Mouse (Mus musculus) kidney, adult 2 months (tissue): Measurements from ENCODE around the gene Xpnpep2. TPM values are rescaled to one million over a fixed set of nuclear protein-coding genes. Genes with fewer than 3 reads are reported as not detected.

Experiments used
- DNase-seq: peaks from one replicate; pipeline ENCODE4 v3.0.0; 2021
- H3K27ac ChIP-seq: fragments of 200-500 bp; 2 replicates; pipeline ENCODE4 v1.5.1; 2012; ENCODE audit warnings: low read depth, low read length, control low read depth, inconsistent platforms; ENCODE audit not compliant: insufficient read depth
- H3K27me3 ChIP-seq: fragments of 200-500 bp; replicated peaks from 2 replicates; pipeline ENCODE4 v1.6.1; 2012; ENCODE audit warnings: mild to moderate bottlenecking, moderate library complexity, low read length, inconsistent platforms; ENCODE audit not compliant: control insufficient read depth, insufficient read depth
- H3K36me3 ChIP-seq: fragments of 200-500 bp; 2 replicates; pipeline ENCODE4 v1.6.1; 2012; ENCODE audit warnings: mild to moderate bottlenecking, moderate library complexity, low read length, inconsistent platforms; ENCODE audit not compliant: control insufficient read depth, insufficient read depth
- H3K4me1 ChIP-seq: fragments of 200-500 bp; 2 replicates; pipeline ENCODE4 v1.6.1; 2011; ENCODE audit warnings: low read length; ENCODE audit not compliant: control insufficient read depth, insufficient read depth
- H3K4me3 ChIP-seq: fragments of 200-500 bp; 2 replicates; pipeline ENCODE4 v1.5.1; 2011; ENCODE audit warnings: mild to moderate bottlenecking, low read depth, low read length, control low read depth; ENCODE audit not compliant: insufficient read depth
- CTCF ChIP-seq: fragments of 200-500 bp; conservative IDR thresholded peaks from 2 replicates; pipeline ENCODE4 v1.5.1; 2011; ENCODE audit warnings: low read depth, mild to moderate bottlenecking, control low read depth, low read length, moderate library complexity, mixed read lengths; ENCODE audit not compliant: insufficient read depth, insufficient read length
- POLR2A ChIP-seq: fragments of 200-500 bp; IDR thresholded peaks from one replicate; pipeline ENCODE4 v1.6.1; 2011; ENCODE audit warnings: low read depth, low read length, control low read depth
- WGBS: fragments of 180-500 bp; shearing (Covaris S2); methylation state at CpG from one replicate; pipeline ENCODE4 v1.1.7; 2018; 5-methylcytosine and 5-hydroxymethylcytosine counted together
- polyA plus RNA-seq: library from polyadenylated mRNA; depleted of rRNA; stranded (reverse); fragments of >200 nt; gene quantifications from 2 replicates; pipeline ENCODE4 v1.2.3, GENCODE M21; 2012; rRNA removed

Xpnpep2 gene
- polyA plus RNA-seq = 25.8 and 32.5 TPM in 2 replicates

GRCm38 (mm10) chrX:48108394-48109315 lies at the start of gene Xpnpep2:
Xpnpep2 (plus strand) TSS chrX:48108725.
- 39% methylated on average over 6 of the region's 6 CpGs for WGBS
- Histone ChIP-seq H3K4me1 (0 out of 2 replicates have a peak, but pooled peaks cover 4% of the 10 kb centered on the region), H3K27me3 (no peaks in the 10 kb centered on the region), H3K4me3 (no peak within 1 kb of the TSS), H3K27ac (no peak within 1 kb of the TSS), H3K36me3 (no peaks in the 10 kb centered on the region)
- TF ChIP-seq CTCF = no peak
- no peak for TF ChIP-seq POLR2A
- peak; percentile 58 for DNase-seq

- Histone ChIP-seq H3K27me3 (no peaks in the 10 kb centered on the region), H3K36me3 (no peaks in the 10 kb centered on the region), H3K4me1 (no peaks in the 10 kb centered on the region), H3K4me3 (no peak overlapping the region), H3K27ac (no peak overlapping the region)
- 90% methylated on average over 4 of the region's 4 CpGs for WGBS
- no peak for DNase-seq
- TF ChIP-seq CTCF = no peak
- TF ChIP-seq POLR2A = no peak
Observed at GRCm38 (mm10) chrX:48062481-48062880, 46.0 kb upstream of the Xpnpep2 start.

- H3K4me1 ChIP-seq = no peaks in the 10 kb centered on the region
- 27% methylated on average over 5 of the region's 5 CpGs for WGBS
- no peak overlapping the region for H3K27ac ChIP-seq
- no peaks in the 10 kb centered on the region for H3K27me3 ChIP-seq
- H3K4me3 ChIP-seq = no peak overlapping the region
- no peaks in the 10 kb centered on the region for H3K36me3 ChIP-seq
- TF ChIP-seq CTCF (no peak), POLR2A (no peak)
- DNase-seq = peak; percentile 74
Observed at GRCm38 (mm10) chrX:48064166-48064853, 44.2 kb upstream of the Xpnpep2 start.

- no peaks in the 10 kb centered on the region for H3K4me1 ChIP-seq
- H3K4me3 ChIP-seq = no peak overlapping the region
- WGBS = 54% methylated on average over 3 of the region's 3 CpGs
- H3K27me3 ChIP-seq = no peaks in the 10 kb centered on the region
- DNase-seq = no peak
- H3K36me3 ChIP-seq = no peaks in the 10 kb centered on the region
- TF ChIP-seq CTCF (no peak), POLR2A (no peak)
- no peak overlapping the region for H3K27ac ChIP-seq
Observed at GRCm38 (mm10) chrX:48066891-48067290, 41.6 kb upstream of the Xpnpep2 start.

GRCm38 (mm10) chrX:48071961-48072360 lies 36.6 kb upstream of the Xpnpep2 start:
- TF ChIP-seq POLR2A (no peak), CTCF (no peak)
- WGBS = 70% methylated on average over 3 of the region's 3 CpGs

GRCm38 (mm10) chrX:48072401-48072800 lies 36.1 kb upstream of the Xpnpep2 start:
- Histone ChIP-seq H3K4me3 (no peak overlapping the region), H3K36me3 (no peaks in the 10 kb centered on the region), H3K27me3 (no peaks in the 10 kb centered on the region), H3K4me1 (no peaks in the 10 kb centered on the region), H3K27ac (no peak overlapping the region)
- TF ChIP-seq CTCF (no peak), POLR2A (no peak)
- 67% methylated on average over 5 of the region's 5 CpGs for WGBS
- no peak for DNase-seq

More at GRCm38 (mm10) chrX:48071961-48072360, 36.6 kb upstream of the Xpnpep2 start:
- H3K4me1 ChIP-seq = no peaks in the 10 kb centered on the region
- no peak for DNase-seq
- no peaks in the 10 kb centered on the region for H3K36me3 ChIP-seq
- no peak overlapping the region for H3K4me3 ChIP-seq
- no peak overlapping the region for H3K27ac ChIP-seq
- no peaks in the 10 kb centered on the region for H3K27me3 ChIP-seq

- Histone ChIP-seq H3K4me3 (no peak overlapping the region), H3K27ac (no peak overlapping the region), H3K27me3 (no peaks in the 10 kb centered on the region), H3K4me1 (no peaks in the 10 kb centered on the region), H3K36me3 (no peaks in the 10 kb centered on the region)
- 59% methylated on average over 3 of the region's 3 CpGs for WGBS
- DNase-seq = no peak
- TF ChIP-seq CTCF = no peak
- TF ChIP-seq POLR2A = no peak
Observed at GRCm38 (mm10) chrX:48074691-48075090, 33.8 kb upstream of the Xpnpep2 start.
